13 mouse cellular contexts compared by ENCODE assay signal in the genomic region with DNA sequence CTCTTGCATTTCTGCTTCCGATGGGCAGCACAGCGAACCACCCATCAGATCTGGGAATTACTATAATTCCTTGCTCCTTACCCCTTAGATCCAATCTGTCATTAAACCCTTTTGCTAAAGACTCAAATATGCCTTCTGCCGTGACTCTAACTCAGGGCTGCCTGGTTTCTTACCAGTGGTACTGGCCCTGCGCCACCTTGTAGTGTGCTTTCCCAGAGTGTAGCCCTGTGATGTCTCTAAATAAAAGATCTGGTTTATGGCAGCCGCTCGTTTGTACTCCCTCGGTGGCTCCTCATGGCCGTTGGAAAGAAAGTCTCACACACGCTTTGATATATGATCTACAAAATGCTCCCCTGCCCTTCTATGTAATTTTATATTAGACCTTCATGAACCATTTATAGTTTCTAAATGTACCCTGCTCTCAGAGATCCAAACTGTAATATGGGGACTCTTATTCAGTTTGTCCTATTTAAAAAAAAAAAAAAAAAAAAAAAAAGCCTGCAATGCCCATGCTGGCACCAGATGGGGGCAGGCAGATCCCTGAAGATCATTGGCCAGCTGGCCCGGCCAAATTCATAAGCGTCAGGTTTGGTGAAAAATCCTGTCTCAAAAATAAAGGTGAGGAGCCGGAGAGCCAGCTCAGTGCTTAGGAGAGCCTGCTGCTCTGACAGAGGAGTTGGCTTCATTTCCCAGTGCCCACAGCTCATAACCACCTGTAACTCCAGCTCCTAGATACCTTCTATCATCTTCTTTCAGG.
DNase-seq lines count a peak whose midpoint lies in the region; ATAC-seq and TF ChIP-seq lines count a peak whose summit lies in the region.
"Had no signal": no experiment of that assay in that cellular context is flagged by ENCODE, and none has a peak within 500 bp of the region (broad histone marks: within the 10 kb centered on the region; RNA-seq: fewer than 3 reads in every experiment).

No protein-coding gene starts in this region.

- H3K27ac ChIP-seq in forebrain, embryonic 14.5 days (ENCODE audit: low read depth, low read length), result 0 out of 2 replicates have a peak overlapping the region, but pooled peaks have one; percentile 16
- no peak overlapping the region for H3K27ac ChIP-seq in forebrain, embryonic 15.5 days (replicated peaks)
- no peak overlapping the region for H3K27ac ChIP-seq in cerebellum, adult 2 months (ENCODE audit: insufficient read depth, low read length)
- H3K27ac ChIP-seq: embryonic facial prominence, embryonic 13.5 days had no signal

- intact Hi-C loops in left cerebral cortex, postnatal 4 days (cut with DNase I), result loop anchor here (10.0 kb wide), 1 partner anchor 86 kb away; no protein-coding TSS in a partner anchor
- intact Hi-C loops in left cerebral cortex, postnatal 25 days (cut with DNase I), result no loop called here

- no peak overlapping the region for H3K9ac ChIP-seq in forebrain, embryonic 14.5 days (ENCODE audit: low read length)
- H3K9ac ChIP-seq in forebrain, embryonic 15.5 days (replicated peaks), result no peak overlapping the region
- H3K9ac ChIP-seq: embryonic facial prominence, embryonic 13.5 days had no signal

- peak; percentile 32; the same call in 1 of the 2 replicates for TF ChIP-seq CTCF in cerebellum, adult 2 months (IDR thresholded peaks at IDR 0.05; ENCODE audit: borderline replicate concordance, insufficient read depth, low read depth, low read length)

- H3K36me3 ChIP-seq in forebrain, embryonic 14.5 days (ENCODE audit: control insufficient read depth, insufficient read depth, low read length), result no peaks in the 10 kb centered on the region
- no peaks in the 10 kb centered on the region for H3K36me3 ChIP-seq in forebrain, embryonic 15.5 days
- H3K36me3 ChIP-seq: embryonic facial prominence, embryonic 13.5 days had no signal

- DNase-seq in forebrain, embryonic 14.5 days (ENCODE audit: low spot score), result peak; percentile 25
- peak; percentile 60 for DNase-seq in left cerebral cortex, postnatal 4 days
- no peak for DNase-seq in left cerebral cortex, postnatal 25 days (ENCODE audit: low spot score in 2 of 2)
- DNase-seq in MN1 (ENCODE audit: low spot score), result peak; percentile 39
- peak; percentile 59 to 75 for DNase-seq in cerebellum, adult 2 months
- no peak for DNase-seq in thymus, postnatal 14 days
- no peak for DNase-seq in natural killer cell, adult 2 months (ENCODE audit: low spot score in 2 of 2)
- DNase-seq: heart, postnatal 14 days; kidney, adult 18-20 months; right cerebral cortex, postnatal 25 days had no signal

- no peak for TF ChIP-seq POLR2A in cerebellum, adult 2 months (IDR thresholded peaks at IDR 0.05; ENCODE audit: borderline replicate concordance, insufficient read depth, low read length)

- no peaks in the 10 kb centered on the region for H3K9me3 ChIP-seq in forebrain, embryonic 14.5 days (replicated peaks; ENCODE audit: control insufficient read depth, low read length)
- H3K9me3 ChIP-seq in forebrain, embryonic 15.5 days, result no peaks in the 10 kb centered on the region
- H3K9me3 ChIP-seq: embryonic facial prominence, embryonic 13.5 days had no signal

- H3K4me3 ChIP-seq in forebrain, embryonic 14.5 days (ENCODE audit: low read depth, low read length), result no peak overlapping the region
- no peak overlapping the region for H3K4me3 ChIP-seq in forebrain, embryonic 15.5 days
- peak overlapping the region; percentile 18 for H3K4me3 ChIP-seq in cerebellum, adult 2 months (replicated peaks; ENCODE audit: insufficient read depth, low read depth, low read length)
- H3K4me3 ChIP-seq: embryonic facial prominence, embryonic 13.5 days; myocyte had no signal

- H3K27me3 ChIP-seq in forebrain, embryonic 14.5 days (replicated peaks; ENCODE audit: control insufficient read depth, insufficient read depth, low read length), result no peaks in the 10 kb centered on the region
- H3K27me3 ChIP-seq in forebrain, embryonic 15.5 days, result no peaks in the 10 kb centered on the region
- H3K27me3 ChIP-seq in cerebellum, adult 2 months (ENCODE audit: control insufficient read depth, insufficient read depth, low read length), result no peaks in the 10 kb centered on the region
- H3K27me3 ChIP-seq: embryonic facial prominence, embryonic 13.5 days had no signal

- no peaks in the 10 kb centered on the region for H3K4me1 ChIP-seq in forebrain, embryonic 14.5 days (ENCODE audit: control insufficient read depth, insufficient read depth, low read length)
- peaks cover 8% of the 10 kb centered on the region; the same call in 1 of the 2 replicates for H3K4me1 ChIP-seq in forebrain, embryonic 15.5 days
- H3K4me1 ChIP-seq in cerebellum, adult 2 months (ENCODE audit: control insufficient read depth, insufficient read depth, low read length), result no peaks in the 10 kb centered on the region; the same call in 1 of the 2 replicates

- ATAC-seq in forebrain, embryonic 14.5 days, result no peak
- no peak for ATAC-seq in forebrain, embryonic 15.5 days (replicated peaks)

- 79% methylated on average over 12 of the region's 12 CpGs for WGBS in forebrain, embryonic 14.5 days
- WGBS in forebrain, embryonic 15.5 days, result 60% methylated on average over 12 of the region's 12 CpGs
- 14% methylated on average over 12 of the region's 12 CpGs for WGBS in cerebellum, adult 2 months

- no peak overlapping the region for H3K4me2 ChIP-seq in forebrain, embryonic 14.5 days (ENCODE audit: low read length)
- H3K4me2 ChIP-seq in forebrain, embryonic 15.5 days (replicated peaks), result no peak overlapping the region
- H3K4me2 ChIP-seq: embryonic facial prominence, embryonic 13.5 days had no signal

Comparison
In these comparisons a context has a peak if more than half of its experiments do, and no peak if none do; other contexts are left out.
1. DNase-seq: peak in forebrain, embryonic 14.5 days (single experiment), left cerebral cortex, postnatal 4 days (single experiment), MN1 (single experiment) and cerebellum, adult 2 months (2 of 2); none in left cerebral cortex, postnatal 25 days (0 of 2), thymus, postnatal 14 days (single experiment) and natural killer cell, adult 2 months (0 of 2).